Mouse (Mus musculus) layer of hippocampus, adult 18-20 months (tissue): ENCODE measurements at regions not wholly inside any gene's neighbourhood (a gene's known extent, or its start where the extent isn't known, plus 50 kb on each side); places are given as distances from the start of the nearest gene placed in this dataset.

ENCODE experiments used
- DNase-seq, 2 experiments: peaks; one replicate each; pipeline ENCODE4 v3.0.0; 2022; ENCODE audit warnings: low spot score in 2 of 2

DNA sequence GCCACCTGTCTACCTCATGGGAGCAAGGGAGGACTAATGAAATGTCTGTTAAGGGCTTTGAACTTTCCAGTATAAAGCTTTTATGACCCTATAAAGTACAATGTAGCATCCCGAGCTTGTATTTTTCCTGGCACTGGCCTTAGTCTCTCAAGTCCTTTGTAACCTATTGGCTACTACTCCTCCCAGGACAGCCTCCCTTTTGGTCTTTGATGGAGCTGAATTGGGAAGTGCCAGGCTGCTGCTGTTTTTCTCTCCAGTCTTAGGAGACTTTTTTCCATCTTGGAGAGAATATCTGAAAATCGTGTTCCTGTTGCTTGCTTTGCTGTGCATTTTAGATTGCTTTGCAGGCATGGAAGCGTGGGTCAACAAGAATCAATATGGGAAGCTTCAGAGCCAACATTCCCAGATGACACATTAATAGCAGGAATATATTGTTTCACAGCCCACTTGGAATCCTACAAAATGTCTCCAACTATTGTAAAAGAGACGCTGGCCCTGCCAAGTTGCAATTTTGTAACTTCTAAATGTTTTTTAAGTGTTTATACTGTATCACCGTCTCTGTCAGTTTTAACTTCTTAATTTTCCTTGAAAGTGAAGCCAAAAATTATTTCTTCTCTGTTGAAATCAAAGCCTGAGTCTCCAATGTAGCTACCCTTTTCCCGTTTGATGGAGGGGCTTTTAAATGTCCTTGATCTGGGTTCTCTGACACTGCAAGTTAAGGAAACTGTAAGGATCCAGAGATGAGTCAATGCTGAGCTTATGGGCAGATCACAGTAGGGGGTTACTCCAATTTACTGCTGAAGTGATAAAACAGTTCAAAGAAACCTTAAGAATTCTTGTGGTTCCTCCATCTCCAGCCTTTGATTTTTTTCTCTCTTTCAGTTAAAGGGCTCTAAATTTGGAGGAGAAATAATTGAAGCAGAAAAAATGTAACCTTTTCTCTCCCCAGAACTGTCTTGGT, 603.3 kb downstream of the Ptprc start:
- DNase-seq, result peak; percentile 11 to 43

DNA sequence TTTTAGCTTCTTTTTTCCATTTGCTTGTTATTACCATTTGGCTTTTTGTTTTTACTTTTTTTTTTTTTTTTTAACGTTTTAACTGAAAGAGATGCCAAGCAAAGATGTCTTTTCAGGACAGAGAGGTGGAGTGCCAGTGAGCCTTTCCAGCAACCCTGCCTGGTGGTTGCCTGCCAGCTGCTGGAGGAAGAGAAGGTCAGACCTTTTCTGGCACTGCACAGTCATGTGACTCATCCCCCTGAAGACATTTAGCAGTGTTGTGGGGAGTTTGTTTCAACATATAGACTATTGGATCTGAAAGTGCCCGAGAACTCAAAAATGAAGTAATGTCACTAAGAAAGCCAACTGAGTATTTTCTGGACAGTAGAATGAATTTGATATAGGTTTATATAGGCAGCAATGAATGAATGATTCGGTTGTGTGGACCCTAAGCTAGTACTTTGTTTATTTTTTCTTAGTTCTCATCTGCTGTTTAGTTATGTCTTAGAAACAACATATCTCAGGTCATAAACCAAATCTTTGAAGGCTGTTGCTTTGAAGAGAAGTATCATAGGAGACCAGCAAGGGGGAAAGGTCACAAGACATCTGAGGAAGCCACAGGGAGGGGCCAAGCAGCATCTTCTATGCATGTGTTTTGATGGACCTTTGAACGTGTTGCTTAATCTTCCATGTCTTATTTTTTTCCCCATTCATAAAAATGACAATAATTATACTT, 604.2 kb downstream of the Ptprc start:
- no peak for DNase-seq

DNA sequence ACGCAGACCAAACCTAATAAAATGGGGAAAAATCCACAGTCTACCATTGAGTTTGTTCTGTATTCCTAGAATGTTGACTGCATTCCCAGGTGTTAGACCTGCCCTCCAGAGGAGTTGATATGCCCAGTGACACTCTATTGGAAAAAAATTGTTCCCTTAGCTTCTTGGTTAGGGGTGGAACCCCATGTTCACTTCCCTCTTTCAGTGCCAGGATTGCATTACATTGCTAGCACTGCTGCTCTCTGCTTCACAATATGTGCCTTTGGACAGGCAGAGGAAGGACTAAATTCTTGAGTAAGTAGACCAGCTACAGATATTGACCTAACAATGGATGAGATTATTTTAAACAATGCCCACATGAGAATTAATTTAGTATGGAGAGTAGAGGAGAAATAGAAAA, 607.3 kb upstream of the Nr5a2 start:
- DNase-seq, result no peak

- no peak for DNase-seq
These were observed 605.4 kb upstream of the Nr5a2 start for GRCm38 (mm10) chr1:137565573-137566048.

DNA sequence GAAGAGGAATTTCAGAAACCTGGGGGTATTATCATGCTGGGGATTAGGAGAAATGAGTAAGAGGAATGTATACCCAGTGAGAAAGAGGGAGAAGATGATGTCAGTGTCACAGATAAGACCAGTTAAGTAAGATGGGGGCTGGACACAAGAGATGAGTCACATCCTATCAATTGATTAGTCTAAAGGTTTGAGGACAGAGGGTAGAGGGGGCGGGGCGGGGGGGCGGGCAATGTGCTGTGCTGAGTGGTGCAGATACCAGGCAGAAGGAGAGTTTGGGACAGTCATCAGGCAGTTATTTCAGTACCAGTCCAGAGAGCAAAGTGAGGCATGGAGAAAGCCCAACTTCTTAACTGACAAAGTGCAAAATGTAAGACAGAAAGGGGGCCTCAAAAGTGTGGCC, 601.4 kb upstream of the Nr5a2 start:
- no peak for DNase-seq

DNA sequence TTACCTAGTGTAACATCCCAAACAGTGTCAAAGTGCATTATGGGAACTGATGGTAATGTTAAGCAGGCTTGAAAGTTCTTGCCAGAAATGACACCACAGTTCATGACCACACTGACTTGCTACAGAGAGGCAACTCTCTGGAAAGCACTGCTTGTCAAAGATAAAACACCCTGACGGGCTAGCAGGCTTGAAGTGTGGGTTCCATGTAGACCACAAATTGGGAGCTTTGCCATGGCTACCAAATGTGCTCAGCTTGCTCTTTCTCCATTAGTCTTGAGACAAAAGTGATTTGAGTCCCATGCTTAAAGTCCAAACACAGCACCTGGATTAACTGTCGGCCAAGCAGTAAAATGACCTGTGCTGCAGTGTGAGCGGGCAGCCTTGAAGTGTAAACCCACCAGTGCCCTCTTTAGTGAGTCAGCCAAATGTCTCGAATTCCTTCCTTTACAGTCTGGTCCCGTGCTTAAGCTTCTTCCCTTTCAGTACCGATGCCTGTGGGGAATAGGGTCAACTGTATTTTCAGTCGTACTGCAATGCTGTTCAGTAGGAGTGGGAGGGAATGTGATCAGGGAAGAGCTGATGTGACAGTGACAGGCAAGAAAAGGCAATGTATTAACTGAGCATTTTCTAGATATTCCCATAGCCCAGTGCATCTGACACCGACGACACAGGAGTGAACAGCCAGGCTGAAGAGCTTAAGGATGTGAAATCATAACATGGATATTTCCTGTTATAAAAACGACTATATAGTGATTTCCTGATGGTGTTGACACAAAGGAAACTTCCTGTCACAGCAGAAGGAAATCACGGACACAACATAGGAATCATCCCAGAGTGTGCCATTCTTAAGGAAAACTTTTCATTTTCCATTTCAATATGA, 600.4 kb upstream of the Nr5a2 start:
- no peak for DNase-seq

- DNase-seq, result no peak
These were observed 589.4 kb upstream of the Nr5a2 start for GRCm38 (mm10) chr1:137549659-137550058.

- DNase-seq, result peak; percentile 55 to 63
These were observed 585.4 kb upstream of the Nr5a2 start for GRCm38 (mm10) chr1:137545666-137546065.

GRCm38 (mm10) chr1:137543828-137544227, 583.6 kb upstream of the Nr5a2 start:
- no peak for DNase-seq

- DNase-seq, result no peak
These were observed 581.2 kb upstream of the Nr5a2 start for GRCm38 (mm10) chr1:137541453-137541852.

DNA sequence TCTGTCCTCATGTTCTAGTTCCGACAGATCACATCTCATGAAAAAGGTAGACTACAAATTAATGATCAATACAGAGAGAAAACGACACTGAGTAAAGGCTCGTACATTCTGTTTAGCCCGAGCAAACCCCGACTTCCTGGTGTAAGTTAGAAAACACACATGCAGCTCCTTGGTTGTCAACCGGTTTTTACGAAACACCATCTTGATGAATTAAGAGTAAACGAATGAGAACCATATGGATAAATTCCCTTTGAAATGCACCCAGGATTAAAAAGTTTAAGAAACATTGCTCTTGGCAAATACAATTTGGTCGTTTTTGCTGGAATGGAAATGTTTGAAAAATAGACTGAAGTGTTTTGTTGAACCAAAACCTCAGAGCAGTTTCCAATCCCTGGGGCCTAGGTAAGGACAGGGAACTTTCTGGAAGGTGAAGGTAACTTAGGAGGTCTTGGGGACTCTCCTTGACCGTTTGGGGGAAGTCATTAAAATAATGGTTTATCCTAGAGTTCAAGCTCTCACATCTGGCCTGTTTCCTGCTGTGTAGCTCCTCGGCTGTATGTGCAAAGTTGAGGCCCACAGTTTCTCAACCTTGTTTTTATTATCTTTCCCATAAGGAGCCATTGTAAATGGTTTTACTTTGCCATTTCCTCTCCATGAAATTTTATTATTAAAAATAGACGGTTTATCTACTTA, 579.3 kb upstream of the Nr5a2 start:
- no peak for DNase-seq

DNA sequence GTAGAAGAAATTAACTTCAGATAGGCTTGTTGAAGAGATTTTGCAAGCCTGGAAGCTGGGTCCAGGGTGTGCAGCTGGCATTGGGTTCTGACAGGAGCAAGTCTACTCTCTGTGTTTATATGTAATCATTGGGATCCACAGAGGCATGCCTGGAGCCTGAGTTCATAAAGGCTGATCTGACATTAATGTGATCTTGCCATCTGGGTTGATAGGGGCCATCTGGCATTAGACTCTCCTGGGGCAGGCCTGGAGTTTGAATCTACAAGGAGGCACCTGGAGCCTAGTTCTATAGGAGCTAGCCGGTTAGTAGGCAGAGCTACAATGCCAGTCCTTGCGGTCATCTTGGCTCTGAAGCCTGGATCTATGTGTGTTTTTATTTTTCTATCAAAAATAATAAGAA, 554.5 kb upstream of the Nr5a2 start:
- DNase-seq, result no peak

DNA sequence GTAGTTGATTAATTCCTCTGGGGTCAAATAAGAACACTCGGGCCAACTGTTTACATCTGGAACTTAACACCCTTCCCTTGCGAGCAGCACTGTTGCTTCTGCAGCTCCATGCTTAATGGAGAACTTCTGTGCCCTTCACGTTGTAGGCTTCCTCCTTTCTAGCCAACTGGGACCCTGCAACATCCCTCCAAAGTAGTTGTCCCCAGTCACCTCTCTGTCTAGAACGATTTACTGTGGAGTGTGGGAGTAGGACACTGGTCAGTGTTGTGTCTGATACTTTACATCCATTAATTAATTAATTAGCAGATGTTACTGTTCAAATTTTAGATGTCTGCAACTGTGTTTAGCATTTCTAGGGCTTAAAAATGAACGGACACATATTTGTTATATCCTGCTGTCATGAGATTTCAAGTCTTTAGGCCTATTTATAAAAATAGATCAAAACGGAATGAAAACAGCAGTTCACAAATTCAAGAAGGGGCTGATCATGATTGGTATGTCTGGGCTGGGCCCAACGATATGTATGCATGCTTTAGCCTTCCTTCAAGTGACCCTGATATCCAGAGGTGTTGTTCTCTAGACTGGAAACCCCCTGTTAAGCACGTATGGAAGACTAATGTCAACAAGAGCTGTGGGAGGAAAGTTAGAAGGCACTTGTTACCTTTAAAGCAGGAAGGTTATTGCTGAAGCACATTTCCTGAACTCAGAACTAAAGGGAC, 543.6 kb upstream of the Nr5a2 start:
- DNase-seq, result no peak

DNA sequence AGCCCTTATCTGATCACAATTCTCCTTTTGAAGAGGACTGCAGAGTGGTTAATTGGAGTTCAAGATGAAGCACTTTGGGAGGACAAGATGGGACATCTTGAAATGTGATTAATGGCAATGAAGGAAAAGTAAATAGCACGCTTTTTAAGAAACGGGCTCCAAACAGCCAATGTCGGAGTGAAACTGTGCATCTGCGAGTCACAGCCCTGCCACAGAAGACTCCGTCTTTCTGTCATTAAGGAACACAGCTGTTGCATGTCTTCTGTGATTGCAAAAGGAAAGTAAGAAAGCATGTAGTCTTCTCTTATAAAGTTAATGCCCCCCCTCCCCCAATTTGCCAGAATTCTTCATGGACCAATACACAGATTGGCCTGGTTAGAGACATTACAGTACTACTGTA, 528.0 kb upstream of the Nr5a2 start:
- no peak for DNase-seq

- DNase-seq, result no peak
These were observed 518.2 kb upstream of the Nr5a2 start for GRCm38 (mm10) chr1:137478459-137478858.

DNA sequence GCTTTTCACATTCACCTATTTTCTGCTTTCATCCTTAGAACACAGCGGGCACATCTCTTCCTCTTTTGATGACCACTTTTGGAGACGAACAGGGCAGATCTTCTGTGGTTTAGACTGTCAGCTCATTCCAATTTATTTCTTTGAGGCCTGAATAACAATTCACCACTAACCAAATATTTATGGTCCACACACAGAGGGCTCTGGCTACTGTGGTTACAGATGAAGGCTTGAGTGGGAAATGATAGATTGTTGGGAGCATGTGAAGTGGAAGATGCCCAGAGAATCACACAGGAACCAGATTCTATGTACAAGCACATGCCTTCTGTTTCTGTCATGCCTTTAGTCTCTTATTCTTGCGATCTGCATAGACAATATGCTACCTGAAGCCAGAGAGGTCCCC, 517.0 kb upstream of the Nr5a2 start:
- no peak for DNase-seq

GRCm38 (mm10) chr1:137474858-137475257, 514.6 kb upstream of the Nr5a2 start:
- DNase-seq, result no peak

GRCm38 (mm10) chr1:137473800-137474685, 513.8 kb upstream of the Nr5a2 start:
- DNase-seq, result peak; percentile 22 to 64

DNA sequence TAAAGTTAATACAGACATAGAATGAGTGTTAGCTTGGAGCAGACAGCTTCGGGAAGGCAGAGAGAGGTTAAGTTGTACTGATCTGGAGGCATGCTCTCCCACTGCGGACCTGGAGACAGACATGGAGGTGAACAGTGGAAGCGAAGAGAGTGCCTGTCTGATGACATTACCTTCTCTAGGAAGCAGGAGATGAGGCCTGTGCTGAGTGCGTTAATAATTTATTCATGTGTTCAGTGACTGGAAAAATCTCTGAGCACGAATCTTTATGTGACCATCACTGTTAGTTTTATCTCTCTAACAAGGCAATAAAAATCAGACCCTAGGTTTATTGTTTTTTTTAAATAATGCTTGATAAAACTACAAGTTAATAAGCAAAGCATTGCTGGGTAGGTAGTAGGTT, 504.7 kb upstream of the Nr5a2 start:
- DNase-seq, result no peak
